Mouse (Mus musculus): ENCODE results near the gene Jmjd1c. TPM values are rescaled to one million over a fixed set of nuclear protein-coding genes. Genes with fewer than 3 reads are reported as not detected.
A peak's percentile ranks its signal among the peaks of the same experiment; 100 is the strongest.

Gene Jmjd1c
- polyA plus RNA-seq, 1 experiment from 2014 or later: 59.5 TPM

- no peaks in the 10 kb centered on the region for H3K9me3 ChIP-seq (ENCODE audit: control insufficient read depth, low read length)
- H3K4me1 ChIP-seq (replicated peaks; ENCODE audit: control insufficient read depth, insufficient read depth, low read length): peaks cover 17% of the 10 kb centered on the region
- H3K4me2 ChIP-seq (replicated peaks): no peak overlapping the region
- no peaks in the 10 kb centered on the region for H3K36me3 ChIP-seq (replicated peaks; ENCODE audit: control insufficient read depth, insufficient read depth)
- DNase-seq (ENCODE audit: low spot score) (no peak), ATAC-seq (ENCODE audit: low FRiP score) (no peak)
- H3K27ac ChIP-seq: peak overlapping the region; percentile 52; the same call in 1 of the 2 replicates
- no peak overlapping the region for H3K4me3 ChIP-seq (replicated peaks; ENCODE audit: low read length)
- no peak overlapping the region for H3K9ac ChIP-seq
- WGBS: 49% methylated on average over 3 of the region's 3 CpGs
- H3K27me3 ChIP-seq (ENCODE audit: control insufficient read depth, insufficient read depth, low read length): no peaks in the 10 kb centered on the region
These were observed 29.5 kb upstream of the Jmjd1c start for GRCm38 (mm10) chr10:67066421-67066820.

DNA sequence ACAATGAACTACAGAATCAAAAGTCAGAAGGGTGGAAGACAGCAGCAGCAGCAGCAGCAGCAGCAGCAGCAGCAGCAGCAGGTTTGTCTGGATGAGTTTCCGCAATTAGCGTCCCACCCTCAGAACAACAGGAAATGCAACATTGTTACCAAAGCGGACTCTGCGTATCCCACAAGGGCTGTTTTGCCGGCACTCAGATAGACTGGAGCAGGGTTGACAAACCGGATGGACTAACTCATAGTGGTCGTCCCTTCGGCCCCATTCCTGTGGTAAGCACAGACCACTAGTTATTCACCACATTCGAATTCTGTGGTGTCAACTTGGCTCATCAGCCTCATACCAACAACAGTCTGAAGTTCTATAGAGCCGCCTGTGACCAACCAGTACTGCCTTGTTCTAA, 26.9 kb upstream of the Jmjd1c start:
- no peak overlapping the region for H3K9ac ChIP-seq
- H3K4me2 ChIP-seq (replicated peaks): no peak overlapping the region
- H3K4me1 ChIP-seq (replicated peaks; ENCODE audit: control insufficient read depth, insufficient read depth, low read length): peaks cover 14% of the 10 kb centered on the region
- no peaks in the 10 kb centered on the region for H3K9me3 ChIP-seq (ENCODE audit: control insufficient read depth, low read length)
- no peak overlapping the region for H3K4me3 ChIP-seq (replicated peaks; ENCODE audit: low read length)
- H3K27me3 ChIP-seq (ENCODE audit: control insufficient read depth, insufficient read depth, low read length): no peaks in the 10 kb centered on the region
- DNase-seq (ENCODE audit: low spot score): no peak
- ATAC-seq (ENCODE audit: low FRiP score): no peak
- no peaks in the 10 kb centered on the region for H3K36me3 ChIP-seq (replicated peaks; ENCODE audit: control insufficient read depth, insufficient read depth)
- 93% methylated on average over 10 of the region's 10 CpGs for WGBS
- H3K27ac ChIP-seq: no peak overlapping the region

DNA sequence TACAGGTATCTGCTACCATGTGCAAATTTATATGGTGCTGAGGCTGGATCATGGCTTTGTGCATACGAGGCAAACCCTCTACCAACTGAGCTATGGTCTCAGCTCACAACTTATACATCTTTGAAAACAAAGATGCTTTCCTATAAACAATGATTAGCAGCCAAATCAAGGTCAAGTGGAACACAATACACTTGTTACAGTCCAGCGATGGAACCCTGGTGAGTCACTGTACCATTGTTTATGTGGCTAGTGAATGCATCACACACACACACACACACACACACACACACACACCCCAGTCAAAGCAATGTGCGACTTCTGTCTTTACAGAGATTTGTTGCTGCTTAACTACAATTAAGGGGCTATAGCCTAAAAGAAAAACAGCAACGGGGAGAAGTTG, 24.5 kb upstream of the Jmjd1c start:
- no peaks in the 10 kb centered on the region for H3K27me3 ChIP-seq (ENCODE audit: control insufficient read depth, insufficient read depth, low read length)
- no peak for DNase-seq (ENCODE audit: low spot score)
- H3K9me3 ChIP-seq (ENCODE audit: control insufficient read depth, low read length): no peaks in the 10 kb centered on the region
- no peak overlapping the region for H3K4me3 ChIP-seq (replicated peaks; ENCODE audit: low read length)
- H3K9ac ChIP-seq: no peak overlapping the region
- no peak overlapping the region for H3K27ac ChIP-seq
- peaks cover 10% of the 10 kb centered on the region for H3K4me1 ChIP-seq (replicated peaks; ENCODE audit: control insufficient read depth, insufficient read depth, low read length)
- 80% methylated on average over 4 of the region's 4 CpGs for WGBS
- H3K4me2 ChIP-seq (replicated peaks): no peak overlapping the region
- no peaks in the 10 kb centered on the region for H3K36me3 ChIP-seq (replicated peaks; ENCODE audit: control insufficient read depth, insufficient read depth)
- ATAC-seq (ENCODE audit: low FRiP score): no peak

- WGBS: 85% methylated on average over 5 of the region's 5 CpGs
These were observed 24.0 kb upstream of the Jmjd1c start for GRCm38 (mm10) chr10:67071884-67072283.

GRCm38 (mm10) chr10:67072600-67072999, 23.3 kb upstream of the Jmjd1c start:
- WGBS: 96% methylated on average over 4 of the region's 4 CpGs
- no peaks in the 10 kb centered on the region for H3K36me3 ChIP-seq (replicated peaks; ENCODE audit: control insufficient read depth, insufficient read depth)
- no peak overlapping the region for H3K4me2 ChIP-seq (replicated peaks)
- no peak overlapping the region for H3K9ac ChIP-seq
- H3K27me3 ChIP-seq (ENCODE audit: control insufficient read depth, insufficient read depth, low read length): no peaks in the 10 kb centered on the region
- H3K4me1 ChIP-seq (replicated peaks; ENCODE audit: control insufficient read depth, insufficient read depth, low read length): peaks cover 7% of the 10 kb centered on the region
- no peak overlapping the region for H3K27ac ChIP-seq
- H3K4me3 ChIP-seq (replicated peaks; ENCODE audit: low read length): no peak overlapping the region
- no peak for DNase-seq (ENCODE audit: low spot score)
- no peak for ATAC-seq (ENCODE audit: low FRiP score)
- no peaks in the 10 kb centered on the region for H3K9me3 ChIP-seq (ENCODE audit: control insufficient read depth, low read length)

More at GRCm38 (mm10) chr10:67071884-67072283, 24.0 kb upstream of the Jmjd1c start:
- no peak for DNase-seq (ENCODE audit: low spot score)
- no peaks in the 10 kb centered on the region for H3K27me3 ChIP-seq (ENCODE audit: control insufficient read depth, insufficient read depth, low read length)
- no peak overlapping the region for H3K27ac ChIP-seq
- H3K4me3 ChIP-seq (replicated peaks; ENCODE audit: low read length): no peak overlapping the region
- no peak for ATAC-seq (ENCODE audit: low FRiP score)
- no peaks in the 10 kb centered on the region for H3K9me3 ChIP-seq (ENCODE audit: control insufficient read depth, low read length)
- peaks cover 8% of the 10 kb centered on the region for H3K4me1 ChIP-seq (replicated peaks; ENCODE audit: control insufficient read depth, insufficient read depth, low read length)
- no peaks in the 10 kb centered on the region for H3K36me3 ChIP-seq (replicated peaks; ENCODE audit: control insufficient read depth, insufficient read depth)
- no peak overlapping the region for H3K4me2 ChIP-seq (replicated peaks)
- no peak overlapping the region for H3K9ac ChIP-seq

GRCm38 (mm10) chr10:67073577-67073976, 22.3 kb upstream of the Jmjd1c start:
- Histone ChIP-seq H3K4me3 (replicated peaks; ENCODE audit: low read length) (no peak overlapping the region), H3K9me3 (ENCODE audit: control insufficient read depth, low read length) (no peaks in the 10 kb centered on the region), H3K27ac (no peak overlapping the region), H3K27me3 (ENCODE audit: control insufficient read depth, insufficient read depth, low read length) (no peaks in the 10 kb centered on the region), H3K9ac (no peak overlapping the region), H3K4me1 (replicated peaks; ENCODE audit: control insufficient read depth, insufficient read depth, low read length) (peaks cover 7% of the 10 kb centered on the region), H3K36me3 (replicated peaks; ENCODE audit: control insufficient read depth, insufficient read depth) (no peaks in the 10 kb centered on the region), H3K4me2 (replicated peaks) (no peak overlapping the region)
- no peak for DNase-seq (ENCODE audit: low spot score)
- ATAC-seq (ENCODE audit: low FRiP score): no peak
- 97% methylated on average over 8 of the region's 8 CpGs for WGBS

DNA sequence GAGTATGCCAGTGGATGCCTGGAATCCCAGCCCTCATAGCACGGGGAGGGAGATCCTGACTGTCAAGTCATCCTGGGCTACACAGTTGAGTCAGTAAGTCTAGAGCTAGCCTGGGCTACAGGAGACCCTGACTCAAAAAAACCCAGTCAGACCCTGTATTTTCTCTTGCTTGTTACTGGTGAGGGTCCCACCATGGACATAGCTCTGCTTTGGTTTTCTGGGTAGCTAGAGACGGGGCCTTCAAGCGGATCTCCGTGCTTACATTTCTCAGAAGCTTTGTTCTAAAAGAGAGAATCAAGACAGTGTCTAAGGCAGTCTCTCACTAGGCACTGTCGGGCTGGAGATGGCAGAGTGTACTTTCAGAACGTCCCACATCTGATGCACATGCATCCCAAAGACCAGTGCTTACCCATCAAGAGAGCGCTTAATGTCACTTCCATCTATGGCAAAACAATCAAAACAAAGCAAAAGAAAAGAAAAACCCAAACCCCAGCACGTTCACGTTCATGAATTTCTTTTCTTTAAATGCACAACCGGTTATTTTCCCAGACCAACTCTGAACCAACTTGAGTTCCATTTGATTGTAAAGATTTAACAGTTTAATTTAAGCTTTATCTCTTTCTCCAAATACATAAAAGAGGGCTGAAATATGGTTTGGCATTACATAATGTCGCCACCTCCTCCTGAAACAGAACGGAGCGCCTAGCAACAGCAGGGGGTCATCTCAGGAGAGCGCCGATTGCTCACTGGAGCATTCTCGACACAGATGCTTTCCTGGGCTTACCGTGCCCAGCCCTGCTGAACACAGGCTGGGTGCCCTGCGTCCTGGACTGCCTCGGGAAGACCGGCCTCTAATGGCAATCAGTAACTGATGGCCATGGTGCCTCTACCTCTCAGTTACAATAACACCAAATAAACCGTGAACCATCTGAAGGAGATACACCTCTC, 19.7 kb upstream of the Jmjd1c start:
- Histone ChIP-seq H3K4me3 (replicated peaks; ENCODE audit: low read length) (no peak overlapping the region), H3K9ac (0 out of 2 replicates have a peak overlapping the region, but pooled peaks have one; percentile 13), H3K36me3 (replicated peaks; ENCODE audit: control insufficient read depth, insufficient read depth) (no peaks in the 10 kb centered on the region), H3K27ac (no peak overlapping the region), H3K27me3 (ENCODE audit: control insufficient read depth, insufficient read depth, low read length) (no peaks in the 10 kb centered on the region), H3K4me1 (replicated peaks; ENCODE audit: control insufficient read depth, insufficient read depth, low read length) (peaks cover 7% of the 10 kb centered on the region), H3K4me2 (replicated peaks) (no peak overlapping the region), H3K9me3 (ENCODE audit: control insufficient read depth, low read length) (no peaks in the 10 kb centered on the region)
- DNase-seq (ENCODE audit: low spot score) (no peak), ATAC-seq (ENCODE audit: low FRiP score) (no peak)
- 53% methylated on average over 21 of the region's 21 CpGs for WGBS

DNA sequence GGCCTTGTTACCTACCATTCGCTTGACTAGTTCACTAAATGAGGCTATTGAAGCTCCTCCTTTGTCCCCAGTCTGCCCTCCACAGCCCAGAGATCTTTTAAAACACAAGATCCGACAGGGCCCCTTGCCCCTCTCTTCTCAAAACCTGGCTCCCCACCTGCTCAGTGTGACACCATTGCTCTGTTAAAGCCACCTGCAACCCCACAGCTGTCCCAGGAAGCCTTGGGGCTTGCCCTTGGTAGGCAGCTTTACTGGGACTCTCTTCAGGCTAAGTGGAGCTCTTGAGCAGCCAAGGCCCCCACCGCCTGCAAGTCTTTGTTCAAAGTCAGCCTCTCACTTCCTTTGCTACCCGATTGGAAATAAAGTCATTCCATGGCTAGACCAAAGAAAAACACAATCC, 16.9 kb upstream of the Jmjd1c start:
- Histone ChIP-seq H3K4me2 (replicated peaks) (no peak overlapping the region), H3K9me3 (ENCODE audit: control insufficient read depth, low read length) (no peaks in the 10 kb centered on the region), H3K27me3 (ENCODE audit: control insufficient read depth, insufficient read depth, low read length) (no peaks in the 10 kb centered on the region), H3K9ac (no peak overlapping the region), H3K27ac (0 out of 2 replicates have a peak overlapping the region, but pooled peaks have one; percentile 51), H3K36me3 (replicated peaks; ENCODE audit: control insufficient read depth, insufficient read depth) (no peaks in the 10 kb centered on the region), H3K4me3 (replicated peaks; ENCODE audit: low read length) (no peak overlapping the region), H3K4me1 (replicated peaks; ENCODE audit: control insufficient read depth, insufficient read depth, low read length) (peaks cover 7% of the 10 kb centered on the region)
- DNase-seq (ENCODE audit: low spot score): no peak
- ATAC-seq (ENCODE audit: low FRiP score): no peak
- 51% methylated on average over 4 of the region's 4 CpGs for WGBS

- H3K9me3 ChIP-seq (ENCODE audit: control insufficient read depth, low read length): no peaks in the 10 kb centered on the region
- no peak overlapping the region for H3K9ac ChIP-seq
- H3K27me3 ChIP-seq (ENCODE audit: control insufficient read depth, insufficient read depth, low read length): no peaks in the 10 kb centered on the region
- H3K4me1 ChIP-seq (replicated peaks; ENCODE audit: control insufficient read depth, insufficient read depth, low read length): peaks cover 3% of the 10 kb centered on the region
- no peak overlapping the region for H3K4me2 ChIP-seq (replicated peaks)
- ATAC-seq (ENCODE audit: low FRiP score) (no peak), DNase-seq (ENCODE audit: low spot score) (no peak)
- H3K27ac ChIP-seq: no peak overlapping the region
- 89% methylated on average over 18 of the region's 18 CpGs for WGBS
- no peak overlapping the region for H3K4me3 ChIP-seq (replicated peaks; ENCODE audit: low read length)
- no peaks in the 10 kb centered on the region for H3K36me3 ChIP-seq (replicated peaks; ENCODE audit: control insufficient read depth, insufficient read depth)
These were observed 14.5 kb upstream of the Jmjd1c start for GRCm38 (mm10) chr10:67081206-67082007.

Measured in hindbrain, embryonic 14.5 days (tissue).